Mouse (Mus musculus): ENCODE data around the gene Krtcap2. TPM values are rescaled to one million over a fixed set of nuclear protein-coding genes. Genes with fewer than 3 reads are reported as not detected.

Gene Krtcap2
- polyA plus RNA-seq, 1 experiment from 2014 or later: 274 TPM

- Histone ChIP-seq H3K4me3 (ENCODE audit: low read depth, low read length) (peak overlapping the region; percentile 67), H3K4me2 (peak overlapping the region; percentile 91), H3K36me3 (ENCODE audit: control insufficient read depth, insufficient read depth, low read length) (peaks cover 7% of the 10 kb centered on the region), H3K9me3 (replicated peaks; ENCODE audit: control insufficient read depth, low read length) (no peaks in the 10 kb centered on the region), H3K27ac (ENCODE audit: low read depth, low read length) (peak overlapping the region; percentile 78), H3K9ac (ENCODE audit: low read depth, low read length) (peak overlapping the region; percentile 77), H3K4me1 (ENCODE audit: control insufficient read depth, insufficient read depth, low read length) (peaks cover 26% of the 10 kb centered on the region), H3K27me3 (ENCODE audit: control insufficient read depth, insufficient read depth, low read length) (peaks cover 3% of the 10 kb centered on the region)
- peak; percentile 8; the same call in 1 of the 2 replicates for ATAC-seq (replicated peaks; ENCODE audit: insufficient number of reproducible peaks, low FRiP score, low TSS enrichment)
- 30% methylated on average over 7 of the region's 7 CpGs for WGBS (ENCODE audit: insufficient replicate concordance)
Measured at GRCm38 (mm10) chr3:89278107-89278506, 32.3 kb downstream of the Krtcap2 start.

DNA sequence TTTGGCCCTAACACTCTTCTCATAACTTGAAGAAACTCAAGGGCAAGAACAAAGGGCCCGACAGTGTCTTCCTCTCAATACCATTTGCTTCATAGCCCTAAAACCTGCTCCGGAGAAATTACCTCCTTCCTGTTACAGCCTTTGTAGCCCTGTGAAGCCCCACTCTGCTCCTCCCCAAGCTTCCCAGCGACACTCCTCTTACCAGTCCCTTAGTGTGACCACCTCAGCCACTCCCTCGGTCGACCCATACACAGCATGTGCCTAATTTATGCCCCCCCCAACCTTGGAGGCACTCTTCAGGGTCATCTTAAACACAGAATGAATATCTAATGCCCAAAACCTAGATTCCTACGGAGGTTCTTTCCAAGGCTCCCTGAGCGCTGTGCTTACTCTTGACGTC lies 32.9 kb downstream of the Krtcap2 start:
- peak overlapping the region; percentile 91 for H3K4me2 ChIP-seq
- H3K9ac ChIP-seq (ENCODE audit: low read depth, low read length): peak overlapping the region; percentile 77
- 8% methylated on average over 8 of the region's 8 CpGs for WGBS (ENCODE audit: insufficient replicate concordance)

DNA sequence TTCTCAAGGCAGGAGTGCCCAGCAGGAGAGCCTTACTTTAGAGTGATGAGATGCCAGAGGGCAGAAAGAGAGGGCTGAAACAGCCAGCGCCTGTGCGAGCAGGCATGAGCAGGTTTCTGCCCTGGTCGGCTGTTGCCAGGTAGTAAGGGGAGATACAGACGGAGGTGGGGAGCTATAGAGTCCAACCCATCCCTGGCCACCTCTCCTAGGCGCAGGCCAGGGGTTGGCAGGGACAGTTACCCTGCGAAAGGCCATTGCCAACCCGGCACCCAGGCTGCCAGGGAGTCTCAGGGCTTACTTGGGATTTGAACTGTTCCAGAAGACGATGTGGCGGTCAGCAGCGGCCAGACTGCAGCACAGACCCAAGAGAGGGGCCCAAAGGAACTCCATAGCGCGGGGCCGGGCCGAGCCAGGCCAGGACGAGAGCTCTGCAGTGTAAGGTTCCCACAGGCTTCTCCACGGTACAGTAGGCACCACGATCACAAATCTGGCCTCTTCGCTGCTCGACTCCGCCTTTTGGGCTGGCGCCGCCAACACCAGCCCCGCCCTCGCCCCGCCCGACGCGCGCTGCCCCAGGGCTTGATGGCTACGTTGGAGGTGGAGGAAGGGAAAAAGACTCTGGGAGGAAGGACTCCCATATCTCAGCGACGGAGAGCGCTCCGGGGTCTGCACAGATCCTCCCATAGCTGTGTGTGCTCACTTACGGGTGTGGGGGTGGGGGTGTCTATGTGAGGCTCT lies 33.6 kb downstream of the Krtcap2 start:
- H3K27ac ChIP-seq (ENCODE audit: low read depth, low read length): peak overlapping the region; percentile 78
- H3K9me3 ChIP-seq (replicated peaks; ENCODE audit: control insufficient read depth, low read length): no peaks in the 10 kb centered on the region
- WGBS (ENCODE audit: insufficient replicate concordance): 2% methylated on average over 35 of the region's 35 CpGs
- peaks cover 7% of the 10 kb centered on the region for H3K36me3 ChIP-seq (ENCODE audit: control insufficient read depth, insufficient read depth, low read length)
- H3K9ac ChIP-seq (ENCODE audit: low read depth, low read length): peak overlapping the region; percentile 77
- ATAC-seq (replicated peaks; ENCODE audit: insufficient number of reproducible peaks, low FRiP score, low TSS enrichment): peak; percentile 62
- peak overlapping the region; percentile 91 for H3K4me2 ChIP-seq
- H3K4me1 ChIP-seq (ENCODE audit: control insufficient read depth, insufficient read depth, low read length): peaks cover 26% of the 10 kb centered on the region
- H3K4me3 ChIP-seq (ENCODE audit: low read depth, low read length): peak overlapping the region; percentile 67
- H3K27me3 ChIP-seq (ENCODE audit: control insufficient read depth, insufficient read depth, low read length): peaks cover 3% of the 10 kb centered on the region

More for the DNA sequence above, 32.9 kb downstream of the Krtcap2 start:
- Histone ChIP-seq H3K4me1 (ENCODE audit: control insufficient read depth, insufficient read depth, low read length) (peaks cover 26% of the 10 kb centered on the region), H3K36me3 (ENCODE audit: control insufficient read depth, insufficient read depth, low read length) (peaks cover 7% of the 10 kb centered on the region), H3K4me3 (ENCODE audit: low read depth, low read length) (peak overlapping the region; percentile 67), H3K27me3 (ENCODE audit: control insufficient read depth, insufficient read depth, low read length) (peaks cover 3% of the 10 kb centered on the region), H3K27ac (ENCODE audit: low read depth, low read length) (peak overlapping the region; percentile 78), H3K9me3 (replicated peaks; ENCODE audit: control insufficient read depth, low read length) (no peaks in the 10 kb centered on the region)
- ATAC-seq (replicated peaks; ENCODE audit: insufficient number of reproducible peaks, low FRiP score, low TSS enrichment): no peak

- ATAC-seq (replicated peaks; ENCODE audit: insufficient number of reproducible peaks, low FRiP score, low TSS enrichment): no peak
- under 1% methylated on average over 29 of the region's 29 CpGs for WGBS (ENCODE audit: insufficient replicate concordance)
- peaks cover 3% of the 10 kb centered on the region for H3K27me3 ChIP-seq (ENCODE audit: control insufficient read depth, insufficient read depth, low read length)
Measured at GRCm38 (mm10) chr3:89280050-89280605, 34.4 kb downstream of the Krtcap2 start.

DNA sequence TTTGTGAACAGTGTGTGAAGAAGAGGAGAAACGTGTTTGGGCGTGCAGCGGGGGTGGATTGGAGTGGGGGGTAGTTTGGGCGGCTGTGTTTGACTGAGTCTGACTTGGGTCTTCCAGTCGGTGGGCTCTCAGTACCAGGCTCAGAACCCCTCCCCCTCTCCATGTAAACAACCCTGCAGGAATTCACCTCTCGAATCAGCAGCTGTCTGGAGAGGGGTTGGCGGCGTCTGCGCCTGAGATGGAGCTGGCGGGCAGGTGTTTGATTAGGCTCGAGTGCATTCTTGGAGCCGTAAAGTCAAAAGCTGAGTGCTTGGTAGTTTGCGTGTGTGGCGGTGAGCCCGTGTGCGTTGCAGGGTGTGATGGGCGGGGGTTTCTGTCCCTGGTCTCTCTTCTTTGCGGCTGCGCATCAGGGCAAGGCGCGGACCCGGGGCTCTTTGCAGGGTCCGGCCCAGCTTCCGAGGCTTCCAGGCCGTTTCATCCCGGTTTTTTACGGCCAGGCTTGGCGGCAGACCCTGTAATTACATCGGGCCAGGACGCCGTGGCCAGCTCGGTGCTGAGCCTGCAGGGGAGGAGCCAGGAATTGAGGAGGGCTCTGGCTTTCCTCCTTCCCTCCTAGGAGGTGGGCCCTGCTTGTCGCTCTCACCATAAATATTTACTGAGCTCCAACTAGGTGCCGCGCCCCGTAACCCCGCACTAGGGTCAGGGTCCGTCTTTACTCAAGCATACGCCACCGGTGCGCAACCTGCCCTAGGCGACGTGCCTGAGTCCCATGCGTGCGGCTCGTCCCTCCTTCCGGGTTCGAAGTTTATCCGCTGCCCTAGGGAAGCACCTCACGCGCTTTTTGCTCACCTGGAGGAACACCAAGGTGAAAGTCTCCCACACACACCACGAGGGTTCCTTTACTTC lies 35.1 kb downstream of the Krtcap2 start, which contains the start of gene Efna1:
Efna1 (minus strand) TSS at position 537 of the 906 bp plus-strand sequence.
- peaks cover 26% of the 10 kb centered on the region for H3K4me1 ChIP-seq (ENCODE audit: control insufficient read depth, insufficient read depth, low read length)
- H3K4me3 ChIP-seq (ENCODE audit: low read depth, low read length): peak within 1 kb of the TSS; percentile 67
- peak within 1 kb of the TSS; percentile 78; the same call in 1 of the 2 replicates for H3K27ac ChIP-seq (ENCODE audit: low read depth, low read length)
- H3K9ac ChIP-seq (ENCODE audit: low read depth, low read length): peak within 1 kb of the TSS; percentile 77
- H3K4me2 ChIP-seq: peak within 1 kb of the TSS; percentile 91
- no peaks in the 10 kb centered on the region for H3K9me3 ChIP-seq (replicated peaks; ENCODE audit: control insufficient read depth, low read length)
- WGBS (ENCODE audit: insufficient replicate concordance): under 1% methylated on average over 52 of the region's 52 CpGs
- peaks cover 3% of the 10 kb centered on the region for H3K27me3 ChIP-seq (ENCODE audit: control insufficient read depth, insufficient read depth, low read length)
- ATAC-seq (replicated peaks; ENCODE audit: insufficient number of reproducible peaks, low FRiP score, low TSS enrichment): no peak
- peaks cover 2% of the 10 kb centered on the region; the same call in 1 of the 2 replicates for H3K36me3 ChIP-seq (ENCODE audit: control insufficient read depth, insufficient read depth, low read length)

More at GRCm38 (mm10) chr3:89280050-89280605, 34.4 kb downstream of the Krtcap2 start:
- no peaks in the 10 kb centered on the region for H3K9me3 ChIP-seq (replicated peaks; ENCODE audit: control insufficient read depth, low read length)
- H3K4me2 ChIP-seq: peak overlapping the region; percentile 91
- peak overlapping the region; percentile 77 for H3K9ac ChIP-seq (ENCODE audit: low read depth, low read length)
- peaks cover 6% of the 10 kb centered on the region for H3K36me3 ChIP-seq (ENCODE audit: control insufficient read depth, insufficient read depth, low read length)
- peak overlapping the region; percentile 78; the same call in 1 of the 2 replicates for H3K27ac ChIP-seq (ENCODE audit: low read depth, low read length)
- H3K4me3 ChIP-seq (ENCODE audit: low read depth, low read length): peak overlapping the region; percentile 67
- H3K4me1 ChIP-seq (ENCODE audit: control insufficient read depth, insufficient read depth, low read length): peaks cover 26% of the 10 kb centered on the region

GRCm38 (mm10) chr3:89281579-89282290 lies 36.0 kb downstream of the Krtcap2 start:
- H3K4me2 ChIP-seq: peak overlapping the region; percentile 91
- H3K4me3 ChIP-seq (ENCODE audit: low read depth, low read length): peak overlapping the region; percentile 67
- H3K36me3 ChIP-seq (ENCODE audit: control insufficient read depth, insufficient read depth, low read length): no peaks in the 10 kb centered on the region
- no peaks in the 10 kb centered on the region for H3K9me3 ChIP-seq (replicated peaks; ENCODE audit: control insufficient read depth, low read length)
- H3K4me1 ChIP-seq (ENCODE audit: control insufficient read depth, insufficient read depth, low read length): peaks cover 20% of the 10 kb centered on the region
- no peak overlapping the region for H3K27ac ChIP-seq (ENCODE audit: low read depth, low read length)
- ATAC-seq (replicated peaks; ENCODE audit: insufficient number of reproducible peaks, low FRiP score, low TSS enrichment): no peak
- peak overlapping the region; percentile 69; the same call in 1 of the 2 replicates for H3K9ac ChIP-seq (ENCODE audit: low read depth, low read length)
- H3K27me3 ChIP-seq (ENCODE audit: control insufficient read depth, insufficient read depth, low read length): peaks cover 3% of the 10 kb centered on the region
- WGBS (ENCODE audit: insufficient replicate concordance): 12% methylated on average over 20 of the region's 20 CpGs

DNA sequence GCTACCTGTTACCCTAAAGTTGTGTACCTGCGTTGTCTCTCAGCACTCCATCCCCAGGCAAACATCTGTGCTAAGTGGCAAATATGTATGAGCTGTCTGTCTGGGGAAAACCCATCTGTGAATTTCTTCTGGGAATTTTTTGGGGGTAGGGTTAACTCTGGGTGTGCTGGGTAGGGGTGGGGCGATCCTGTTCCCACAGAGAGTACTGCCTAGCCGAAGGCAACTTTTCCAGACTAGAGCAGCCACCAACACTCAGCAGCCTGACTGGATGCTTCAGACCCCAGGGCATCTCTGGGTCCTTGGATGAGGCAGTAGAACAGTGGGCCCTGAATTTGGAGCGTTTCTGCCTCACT lies 36.5 kb downstream of the Krtcap2 start:
- no peak overlapping the region for H3K4me2 ChIP-seq
- ATAC-seq (replicated peaks; ENCODE audit: insufficient number of reproducible peaks, low FRiP score, low TSS enrichment): no peak
- no peak overlapping the region for H3K27ac ChIP-seq (ENCODE audit: low read depth, low read length)
- H3K27me3 ChIP-seq (ENCODE audit: control insufficient read depth, insufficient read depth, low read length): peaks cover 3% of the 10 kb centered on the region
- H3K4me3 ChIP-seq (ENCODE audit: low read depth, low read length): no peak overlapping the region
- no peak overlapping the region for H3K9ac ChIP-seq (ENCODE audit: low read depth, low read length)
- 20% methylated on average over 4 of the region's 4 CpGs for WGBS (ENCODE audit: insufficient replicate concordance)
- no peaks in the 10 kb centered on the region for H3K36me3 ChIP-seq (ENCODE audit: control insufficient read depth, insufficient read depth, low read length)
- H3K9me3 ChIP-seq (replicated peaks; ENCODE audit: control insufficient read depth, low read length): no peaks in the 10 kb centered on the region
- H3K4me1 ChIP-seq (ENCODE audit: control insufficient read depth, insufficient read depth, low read length): peaks cover 15% of the 10 kb centered on the region

GRCm38 (mm10) chr3:89284261-89284660 lies 38.5 kb downstream of the Krtcap2 start:
- 69% methylated on average over 3 of the region's 3 CpGs for WGBS (ENCODE audit: insufficient replicate concordance)
- H3K4me3 ChIP-seq (ENCODE audit: low read depth, low read length): no peak overlapping the region
- H3K4me1 ChIP-seq (ENCODE audit: control insufficient read depth, insufficient read depth, low read length): peaks cover 6% of the 10 kb centered on the region; the same call in 1 of the 2 replicates
- no peaks in the 10 kb centered on the region for H3K9me3 ChIP-seq (replicated peaks; ENCODE audit: control insufficient read depth, low read length)
- H3K27ac ChIP-seq (ENCODE audit: low read depth, low read length): no peak overlapping the region
- no peaks in the 10 kb centered on the region; the same call in 1 of the 2 replicates for H3K27me3 ChIP-seq (ENCODE audit: control insufficient read depth, insufficient read depth, low read length)
- no peak for ATAC-seq (replicated peaks; ENCODE audit: insufficient number of reproducible peaks, low FRiP score, low TSS enrichment)
- H3K36me3 ChIP-seq (ENCODE audit: control insufficient read depth, insufficient read depth, low read length): no peaks in the 10 kb centered on the region
- no peak overlapping the region for H3K9ac ChIP-seq (ENCODE audit: low read depth, low read length)
- H3K4me2 ChIP-seq: no peak overlapping the region

Measured in heart, embryonic 11.5 days (tissue).